Mouse (Mus musculus) c-Kit-positive CD71-negative TER-119-negative erythroid progenitor cells, embryonic 14.5 days (primary cell): ENCODE results near the gene Slc6a13.
A peak's percentile ranks its signal among the peaks of the same experiment; 100 is the strongest.

Source experiments
- DNase-seq: peaks from one replicate; pipeline ENCODE4 v3.0.0-alpha.2; 2013; ENCODE audit warnings: low read depth

The Slc6a13 gene

DNA sequence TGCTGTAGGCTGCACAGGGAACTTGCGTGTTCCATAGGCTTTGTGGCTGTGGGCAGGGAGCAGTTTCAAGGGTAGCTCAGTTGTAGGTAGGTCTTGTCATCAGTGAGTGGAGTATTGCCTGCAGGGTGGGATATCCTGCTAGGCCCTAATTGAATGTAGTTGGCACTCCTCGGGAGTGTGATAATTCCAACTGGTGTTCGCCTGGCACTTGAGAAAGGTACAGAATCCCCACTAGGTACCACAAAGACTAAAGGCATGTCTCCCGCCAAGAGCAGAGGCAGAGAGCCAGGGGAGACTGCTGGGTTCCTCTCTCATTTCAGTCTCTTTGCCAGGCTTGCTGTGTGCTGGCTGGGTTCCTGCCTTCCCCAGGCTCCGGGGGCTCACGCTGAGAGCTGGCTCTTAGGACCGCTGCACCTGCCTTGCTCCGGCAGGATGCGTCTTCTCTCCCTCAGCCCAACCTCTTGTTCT, 28.4 kb downstream of the Slc6a13 start:
- no peak for DNase-seq

DNA sequence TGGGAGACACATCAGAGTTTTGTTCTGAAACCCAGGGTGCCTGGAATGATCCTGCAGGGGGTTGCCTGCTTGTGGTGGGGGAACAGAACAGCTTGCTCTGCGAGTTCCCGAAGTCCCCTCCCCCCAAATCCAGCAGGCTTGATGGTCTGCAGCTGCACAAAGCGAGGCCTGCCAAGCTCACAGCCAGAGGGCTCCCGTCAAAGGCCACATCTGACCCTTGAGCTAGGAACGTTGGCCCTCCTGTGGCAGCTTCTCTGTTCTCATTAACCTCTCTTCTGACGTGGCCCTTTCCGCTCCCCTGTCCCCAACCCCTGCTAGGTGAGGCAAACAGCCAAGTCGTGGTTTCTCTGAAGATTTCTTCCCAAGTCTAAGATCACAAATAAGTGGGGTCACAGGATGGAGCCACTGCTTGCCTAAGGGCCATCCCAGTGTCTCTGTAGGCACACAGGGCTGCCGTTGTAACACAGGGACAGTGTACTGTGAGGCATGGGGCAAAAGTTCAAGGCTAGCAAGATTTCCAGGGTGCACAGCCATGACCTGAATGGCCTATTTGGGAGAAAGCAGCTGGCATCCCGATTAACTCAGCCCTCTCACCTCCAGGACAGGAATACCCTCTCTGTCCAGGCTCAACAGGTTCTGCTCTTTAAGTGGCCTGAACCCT, 30.0 kb downstream of the Slc6a13 start:
- DNase-seq, result no peak

DNA sequence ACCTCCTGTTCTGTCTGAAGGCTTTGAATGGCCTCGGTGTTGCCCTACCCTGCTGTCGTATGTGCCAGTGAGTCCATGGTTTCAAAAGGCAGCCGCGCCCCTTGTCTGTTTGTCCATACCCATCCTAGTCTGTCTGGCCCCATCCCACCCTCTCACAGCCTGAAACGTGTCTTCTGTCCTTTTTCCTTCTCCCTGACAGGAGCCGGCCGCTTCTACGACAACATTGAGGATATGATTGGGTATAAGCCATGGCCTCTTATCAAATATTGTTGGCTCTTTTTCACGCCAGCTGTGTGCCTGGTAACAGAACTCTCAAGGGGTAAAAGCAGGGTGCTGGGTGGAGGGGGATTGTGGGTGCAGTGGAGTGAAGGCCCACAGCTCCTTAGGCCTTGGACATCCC, 35.8 kb downstream of the Slc6a13 start:
- no peak for DNase-seq

DNA sequence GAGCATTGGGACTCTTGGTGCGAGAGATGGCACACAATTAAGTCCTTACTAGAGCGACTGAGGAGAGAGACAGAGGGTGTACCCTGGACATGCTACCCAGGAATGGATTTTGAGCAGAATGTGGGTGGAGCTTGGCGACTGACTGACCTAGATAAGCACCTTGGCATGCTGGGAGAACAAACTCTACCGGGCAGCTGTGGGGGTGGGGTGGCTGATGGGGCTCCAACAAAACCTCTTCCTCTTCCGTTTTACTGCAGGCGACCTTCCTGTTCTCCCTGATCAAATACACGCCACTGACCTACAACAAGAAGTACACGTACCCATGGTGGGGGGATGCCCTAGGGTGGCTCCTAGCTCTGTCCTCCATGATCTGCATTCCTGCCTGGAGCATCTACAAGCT, 36.5 kb downstream of the Slc6a13 start:
- no peak for DNase-seq

DNA sequence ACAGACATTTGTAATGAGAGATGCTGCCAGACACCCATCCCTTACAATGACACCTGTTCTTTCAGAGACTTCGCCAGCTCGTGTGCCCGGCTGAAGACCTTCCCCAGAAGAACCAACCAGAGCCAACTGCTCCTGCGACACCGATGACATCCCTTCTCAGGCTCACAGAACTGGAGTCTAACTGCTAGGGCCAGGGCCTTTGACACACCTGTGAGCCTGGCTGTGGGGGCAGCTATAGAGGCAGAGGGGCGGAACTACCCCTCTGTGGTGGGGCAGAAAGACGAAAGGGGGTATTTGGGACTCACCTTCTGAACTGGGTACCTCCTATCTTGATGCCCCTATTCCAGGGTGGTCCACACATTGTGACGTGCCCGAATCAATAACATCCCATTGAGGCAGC, 37.2 kb downstream of the Slc6a13 start:
- no peak for DNase-seq

DNA sequence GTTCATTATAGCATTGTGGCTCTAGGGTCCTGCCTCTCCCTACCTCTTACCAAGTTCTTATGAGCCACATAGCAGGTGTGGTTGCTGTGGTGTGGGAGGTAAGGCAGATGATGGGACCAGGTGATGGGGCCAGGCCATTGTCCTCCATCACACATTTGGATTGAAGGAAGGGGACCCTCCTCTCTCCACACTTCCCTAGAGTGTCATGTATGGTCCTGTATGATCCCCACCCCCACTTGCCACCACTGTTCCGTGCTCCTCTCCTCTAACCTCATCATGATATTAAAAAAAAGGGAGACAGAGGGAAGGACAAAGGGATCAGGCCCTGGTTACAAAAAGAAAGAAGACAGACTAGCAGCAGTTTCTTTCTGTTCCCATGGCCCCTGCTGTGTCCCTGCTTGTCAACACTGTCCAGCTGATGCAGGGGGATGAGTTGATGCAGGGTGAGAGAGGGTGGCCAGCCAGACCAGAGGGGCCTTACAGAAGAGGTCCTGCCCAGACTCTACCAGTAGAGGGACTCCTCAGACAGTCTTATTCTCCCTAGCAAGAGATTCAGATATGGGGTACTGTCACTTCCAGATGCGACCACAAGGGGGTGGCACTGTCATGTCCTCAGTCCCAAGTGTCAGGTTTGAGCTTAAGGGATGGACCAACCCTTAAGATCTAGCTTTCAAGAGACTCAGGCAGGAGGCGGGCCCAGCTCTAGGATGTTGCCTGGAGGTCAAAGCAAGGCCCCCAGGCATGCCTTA, 37.9 kb downstream of the Slc6a13 start:
- peak; percentile 87 for DNase-seq

DNA sequence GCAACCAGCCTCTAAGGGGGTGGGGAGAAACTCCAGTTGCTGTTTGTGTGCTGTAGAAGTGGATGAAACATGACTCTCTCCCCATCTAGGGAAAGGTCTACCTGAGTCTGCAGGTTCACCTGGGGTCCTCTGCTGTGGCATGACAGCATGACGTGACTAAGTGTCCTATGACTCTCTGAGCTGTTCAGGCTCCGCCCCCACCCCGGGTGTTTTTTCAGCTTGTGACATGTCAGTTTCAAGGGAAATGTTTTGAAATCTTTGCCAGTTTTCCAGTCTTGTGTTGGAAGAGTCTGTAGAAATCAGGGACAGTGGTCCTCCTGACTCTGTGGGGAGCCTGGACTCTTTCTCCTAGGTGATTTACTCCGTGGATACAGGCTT, 38.5 kb downstream of the Slc6a13 start:
- DNase-seq, result no peak

DNA sequence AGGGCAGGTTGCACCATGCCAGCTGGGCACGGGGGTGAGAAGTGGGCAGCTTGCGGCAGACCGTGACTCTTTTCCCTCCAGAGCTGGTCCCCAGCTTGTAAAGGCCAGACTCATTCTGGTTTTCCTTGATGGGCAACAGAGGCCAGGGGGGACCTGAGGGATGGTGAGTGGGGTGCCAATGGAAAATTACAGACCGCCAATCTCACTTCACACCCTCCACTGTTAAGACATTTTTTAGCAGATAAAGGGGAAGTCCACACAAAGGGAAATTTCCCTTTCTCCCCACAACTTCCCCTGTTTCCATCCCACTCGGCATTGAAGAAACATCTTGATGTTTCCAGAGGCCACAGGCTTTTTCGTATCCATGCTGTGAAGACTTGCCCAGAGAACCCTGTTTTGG, 41.6 kb downstream of the Slc6a13 start:
- no peak for DNase-seq

DNA sequence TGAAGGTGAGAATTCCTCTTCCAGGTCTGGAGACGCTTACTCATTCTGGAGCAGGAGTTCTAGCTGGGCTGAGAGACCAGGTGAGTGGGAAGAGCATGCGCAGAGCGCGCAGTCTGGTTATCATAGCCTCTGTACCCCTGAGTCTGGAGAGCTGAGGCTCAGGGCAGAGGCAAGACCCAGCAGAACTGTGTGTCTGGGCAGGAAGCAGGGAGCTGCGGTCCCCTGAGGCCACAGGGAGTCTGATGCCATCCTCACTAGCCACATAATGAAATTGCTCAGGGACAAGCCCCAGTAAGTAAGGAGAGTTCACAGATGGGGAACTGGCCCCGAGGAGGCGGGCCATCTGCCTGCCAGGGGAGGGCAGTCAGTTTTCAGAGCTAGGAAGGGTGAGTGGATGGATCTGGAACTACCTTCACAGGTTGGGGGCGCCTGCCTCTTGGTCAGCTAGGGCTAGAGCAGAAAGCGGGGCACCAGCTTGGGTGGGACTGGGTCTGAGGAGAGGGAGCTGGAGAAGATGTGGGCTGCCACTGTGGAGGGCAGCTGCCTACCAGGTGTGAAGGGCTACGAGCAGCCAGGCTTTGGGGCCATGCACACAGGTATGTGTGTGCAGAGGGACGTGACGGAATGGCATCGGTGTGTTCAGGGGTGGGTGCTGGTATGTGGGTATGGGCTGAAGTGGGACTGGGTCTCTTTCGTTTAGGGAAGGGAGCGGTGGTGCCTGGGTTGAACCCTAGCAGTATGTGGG, 43.2 kb downstream of the Slc6a13 start, which contains the start of gene Slc6a12:
Gene Slc6a12 (plus strand): TSS at position 51 of the 745 bp plus-strand sequence.
- DNase-seq, result no peak

DNA sequence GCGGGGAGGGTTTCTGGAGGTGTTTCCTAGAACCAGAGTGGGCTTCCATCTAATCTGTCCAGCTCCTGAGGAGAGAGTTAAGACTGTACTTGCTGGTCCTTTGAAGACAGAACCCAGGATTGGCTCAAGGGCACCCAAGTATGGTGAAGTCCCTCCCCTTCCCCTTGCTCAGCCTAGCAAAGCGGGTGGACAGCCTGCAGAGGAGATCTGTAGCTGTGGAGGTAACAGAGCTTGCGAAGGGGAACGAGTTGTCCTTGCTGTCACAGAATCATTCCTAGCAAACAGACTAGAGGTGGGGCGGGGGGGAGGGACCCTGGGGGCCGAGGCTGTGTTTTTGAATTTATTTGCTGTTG, 43.7 kb downstream of the Slc6a13 start:
- no peak for DNase-seq

DNA sequence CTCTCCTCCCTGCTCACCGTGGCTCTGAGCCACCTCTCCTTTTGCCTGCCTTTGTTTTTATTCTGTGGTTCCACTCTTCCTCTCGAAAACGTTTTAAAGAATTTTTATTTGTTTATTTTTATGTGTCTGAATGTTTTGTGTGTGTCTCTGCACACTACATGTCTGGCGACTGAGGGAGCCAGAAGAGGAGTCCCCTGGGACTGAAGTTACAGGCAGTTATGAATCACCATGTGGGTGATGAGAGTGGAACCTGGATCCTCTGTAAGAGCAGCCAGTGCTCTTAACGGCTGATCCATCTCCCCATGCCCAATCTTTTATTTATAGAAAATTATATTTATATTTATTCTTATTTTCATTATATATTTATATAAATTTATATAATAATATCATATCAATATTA, 44.3 kb downstream of the Slc6a13 start:
- no peak for DNase-seq

DNA sequence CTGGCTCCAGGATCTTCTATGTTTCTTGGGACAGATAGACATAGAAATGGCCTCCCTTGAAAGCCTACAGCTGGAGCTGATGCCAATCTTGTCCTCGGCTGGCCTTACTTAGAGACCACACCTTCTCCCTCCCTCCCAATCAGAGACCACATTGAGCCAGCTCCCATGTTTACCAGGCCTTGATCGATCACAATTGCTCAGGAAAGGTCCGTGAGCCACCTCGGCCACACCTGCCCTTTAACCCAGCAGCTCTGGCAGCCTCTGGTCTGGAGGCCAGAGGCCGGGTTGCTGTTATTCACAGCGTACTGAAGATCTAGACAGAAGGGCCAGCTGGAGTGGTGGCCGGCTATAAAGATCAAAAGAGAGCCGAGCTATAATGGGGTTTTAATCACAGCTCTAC, 46.4 kb downstream of the Slc6a13 start:
- no peak for DNase-seq

DNA sequence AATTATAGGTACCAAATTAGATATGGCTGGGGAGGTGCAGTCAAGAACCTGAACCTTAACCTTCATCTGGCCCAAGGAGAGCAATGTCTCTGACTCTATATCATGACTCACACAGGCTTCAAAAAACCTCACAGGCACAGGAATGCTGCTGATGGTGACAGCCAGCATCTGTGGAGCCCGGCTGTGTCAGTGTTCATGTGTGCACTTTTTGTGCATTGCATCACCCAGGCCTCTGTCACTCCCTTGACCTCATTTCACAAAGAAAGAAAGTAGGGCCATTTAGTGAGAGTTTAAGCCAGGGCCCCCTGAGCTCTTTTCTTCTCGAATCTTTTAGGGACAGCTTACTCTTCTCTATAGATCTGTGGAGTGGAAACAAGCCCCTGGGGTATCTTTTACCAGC, 52.2 kb downstream of the Slc6a13 start:
- DNase-seq, result no peak

DNA sequence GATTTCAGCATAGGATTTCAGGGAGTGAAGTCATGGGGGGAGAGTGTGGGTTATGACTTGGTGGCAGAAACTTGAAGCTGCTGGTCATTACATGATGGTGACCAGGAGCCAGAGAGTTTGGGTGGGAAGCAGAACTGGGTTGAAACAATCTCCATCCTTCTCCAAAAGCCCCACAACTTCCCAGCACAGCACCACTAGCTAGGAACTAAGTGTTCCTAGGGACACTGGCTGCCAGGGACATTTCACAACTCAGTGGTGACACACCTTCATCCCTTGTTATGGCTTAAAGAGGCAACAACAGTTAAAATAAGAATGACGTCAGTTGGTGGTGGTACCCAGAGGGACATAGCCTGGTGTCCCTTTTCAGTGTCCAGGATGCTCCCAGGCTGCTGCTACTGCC, 56.0 kb downstream of the Slc6a13 start:
- no peak for DNase-seq

DNA sequence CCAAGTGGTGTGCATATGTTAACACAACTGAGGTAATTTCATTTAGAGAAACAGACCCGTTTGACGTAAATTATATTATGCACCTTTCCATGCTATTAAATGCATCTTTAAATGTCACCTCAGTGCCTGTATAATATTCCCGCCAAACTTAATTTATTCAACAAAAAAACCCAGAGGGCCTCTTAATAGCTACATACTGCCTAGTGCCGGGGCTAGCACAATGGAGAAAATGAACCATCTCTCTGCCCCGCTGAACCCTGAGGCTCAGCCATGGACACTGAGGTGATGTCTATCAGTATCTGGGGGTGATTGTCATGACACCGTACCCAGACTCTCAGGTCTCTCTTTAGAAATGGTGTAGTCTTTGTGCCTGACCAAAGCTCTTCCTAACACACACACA, 57.2 kb downstream of the Slc6a13 start:
- DNase-seq, result no peak

DNA sequence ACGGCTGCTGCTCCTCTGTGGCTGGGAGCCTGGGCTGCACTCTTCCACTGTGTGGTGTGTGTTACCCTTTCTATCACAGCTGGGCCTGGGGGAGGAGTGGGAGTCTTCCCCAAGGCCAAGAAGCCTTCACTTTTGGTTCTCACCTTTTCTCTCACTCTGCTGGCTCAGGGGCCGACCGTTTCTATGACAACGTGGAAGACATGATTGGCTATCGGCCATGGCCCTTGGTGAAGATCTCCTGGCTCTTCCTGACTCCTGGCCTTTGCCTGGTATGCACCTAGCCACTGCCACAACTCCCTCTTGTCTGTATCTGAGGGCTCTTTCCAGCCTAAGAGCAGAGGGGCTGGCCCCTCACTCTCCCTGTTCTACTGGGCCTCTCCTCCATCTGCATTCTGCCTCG, 63.0 kb downstream of the Slc6a13 start:
- no peak for DNase-seq

DNA sequence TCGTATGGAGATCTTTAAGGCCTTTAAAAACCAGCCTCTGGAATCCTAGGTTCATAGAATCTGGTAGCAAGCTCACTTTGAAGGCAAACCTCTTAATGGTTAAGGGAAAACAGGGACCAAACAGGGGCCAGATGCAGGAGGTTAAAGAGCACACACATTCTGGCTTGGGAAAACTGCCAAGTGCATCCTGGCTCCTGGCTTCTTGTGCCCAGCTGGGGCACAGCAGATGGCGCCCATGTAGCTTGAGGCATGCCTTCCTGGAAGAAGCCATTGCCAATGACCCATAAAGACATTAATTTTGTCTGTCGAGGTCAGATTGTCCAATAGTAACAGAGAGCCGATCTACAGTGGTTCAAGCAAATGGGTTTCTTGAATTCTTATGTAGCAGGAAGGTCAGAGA, 63.9 kb downstream of the Slc6a13 start:
- DNase-seq, result no peak

DNA sequence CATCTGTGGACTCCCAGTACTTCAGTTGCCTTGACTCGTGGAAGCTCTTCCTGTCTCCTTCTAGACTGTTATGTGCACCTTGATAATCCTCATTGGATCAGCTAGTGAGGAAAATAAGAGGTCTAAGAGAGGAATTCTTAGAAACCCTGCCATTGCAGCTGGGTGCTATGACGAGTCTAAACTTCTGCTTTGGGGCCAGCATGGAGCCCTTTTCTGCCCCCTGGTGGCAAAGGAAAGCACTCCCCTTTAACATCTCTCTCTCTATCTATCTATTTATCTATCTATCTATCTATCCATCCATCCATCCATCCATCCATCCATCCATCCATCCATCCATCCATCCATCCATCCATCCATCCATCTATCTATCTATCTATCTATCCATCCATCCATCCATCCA, 66.5 kb downstream of the Slc6a13 start:
- peak; percentile 26 for DNase-seq

DNA sequence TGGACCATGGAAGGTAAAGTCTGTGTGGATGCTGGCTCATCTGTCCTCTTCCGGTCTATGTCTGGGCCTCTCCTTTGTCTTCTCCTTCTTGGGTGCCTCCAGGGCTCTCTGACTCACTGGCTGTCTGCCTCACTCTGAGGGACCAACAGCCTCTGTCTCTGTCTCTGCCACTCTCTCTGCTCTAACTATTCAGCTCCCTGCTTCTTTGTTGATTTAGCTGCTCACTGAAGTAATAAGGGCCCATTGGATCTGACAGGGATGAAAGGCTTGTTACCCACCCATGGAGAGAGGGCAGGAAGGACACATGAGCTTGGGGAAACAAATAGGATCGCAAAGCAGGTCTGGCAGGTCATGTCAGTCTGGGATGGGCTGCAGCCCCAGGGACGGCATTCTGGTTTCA, 67.1 kb downstream of the Slc6a13 start:
- DNase-seq, result no peak

DNA sequence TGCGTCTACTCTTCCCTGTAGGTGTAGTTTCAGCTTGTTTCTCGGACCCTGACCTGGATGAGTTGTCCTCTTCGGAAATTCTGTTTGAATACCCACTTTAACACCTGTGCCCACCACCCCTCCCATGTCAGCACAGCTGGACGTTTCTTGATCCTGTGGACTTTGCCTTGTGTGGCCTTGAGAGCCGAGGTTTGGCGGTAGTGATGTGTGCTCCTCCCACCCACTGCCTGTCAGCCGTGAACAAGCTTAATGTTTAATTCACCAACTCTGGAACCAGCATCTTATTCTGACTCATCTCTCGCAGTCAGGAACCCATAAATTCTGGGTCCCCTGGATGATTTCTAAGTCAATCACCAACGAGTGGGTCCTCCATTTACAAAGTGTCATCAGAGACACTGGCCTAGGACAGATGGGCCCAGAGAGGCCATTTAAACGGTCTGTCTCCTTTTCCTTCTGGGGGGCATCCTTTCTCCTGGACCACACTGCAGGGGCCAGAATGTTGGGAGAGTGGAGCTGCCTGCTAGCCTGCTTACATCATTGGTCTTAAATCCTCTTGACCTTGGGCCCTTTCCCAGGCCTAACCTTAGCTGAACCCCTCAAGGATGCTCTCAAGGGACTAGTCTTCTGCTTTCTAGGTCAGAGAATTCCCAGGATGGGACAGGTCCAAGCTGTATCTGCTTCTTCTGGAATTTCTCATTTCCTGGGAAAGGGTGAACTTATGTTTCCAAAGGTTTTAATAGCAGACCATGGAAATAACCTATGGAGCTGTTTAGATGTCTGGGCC, 71.4 kb downstream of the Slc6a13 start:
- no peak for DNase-seq

DNA sequence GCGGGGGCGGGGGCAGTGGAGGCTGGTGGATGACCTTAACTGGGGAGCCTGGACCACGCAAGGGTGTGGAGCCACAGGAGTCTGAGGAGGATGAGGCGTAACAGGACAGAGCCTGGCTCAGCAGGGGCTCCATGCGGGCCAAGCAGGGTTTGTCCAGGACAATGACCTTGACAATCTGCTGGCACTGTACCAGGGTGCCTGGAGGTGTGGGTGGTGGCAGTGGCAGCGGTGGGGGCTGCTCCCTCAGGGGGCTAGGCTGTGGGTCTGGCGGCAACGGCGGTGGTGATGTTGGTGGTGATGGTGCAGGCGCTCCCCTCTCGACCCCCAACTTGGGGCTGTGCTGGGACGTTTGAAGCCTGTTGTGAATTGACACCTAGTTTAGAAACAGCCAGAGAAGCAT, 76.1 kb downstream of the Slc6a13 start:
- no peak for DNase-seq

DNA sequence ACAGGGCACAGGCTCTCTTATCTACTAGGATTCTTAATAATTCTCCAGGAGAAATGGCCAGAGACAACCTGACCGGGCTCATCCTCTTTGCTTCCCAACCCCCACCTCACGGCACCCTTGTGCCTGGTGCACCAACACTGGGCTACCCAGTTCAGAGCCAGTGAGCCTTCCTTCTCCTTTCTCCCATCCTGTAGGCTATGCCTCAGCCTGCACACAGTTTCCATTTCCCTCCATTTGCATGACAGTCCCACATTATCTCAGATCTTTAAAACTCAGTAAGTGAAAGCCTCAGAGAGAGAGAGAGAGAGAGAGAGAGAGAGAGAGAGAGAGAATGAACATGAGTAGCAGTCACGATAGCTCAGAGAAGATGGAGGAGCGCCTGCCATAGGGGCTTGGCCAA, 78.2 kb downstream of the Slc6a13 start:
- DNase-seq, result no peak
